Mouse (Mus musculus) c-Kit-positive CD71-negative TER-119-negative erythroid progenitor cells, embryonic 14.5 days (primary cell): ENCODE data around the gene Gtpbp3.
A peak's percentile ranks its signal among the peaks of the same experiment; 100 is the strongest.

Experiments used
- DNase-seq: peaks from one replicate; pipeline ENCODE4 v3.0.0-alpha.2; 2013; ENCODE audit warnings: low read depth

Gene Gtpbp3

GRCm38 (mm10) chr8:71487691-71488445 is at the start of gene Gtpbp3:
Gene Gtpbp3, plus strand, starts transcription at chr8:71488103.
- DNase-seq, result no peak

GRCm38 (mm10) chr8:71441404-71441803 is 46.5 kb upstream of the Gtpbp3 start:
- DNase-seq, result peak; percentile 60

- no peak for DNase-seq
Measured at GRCm38 (mm10) chr8:71445096-71445495, 42.8 kb upstream of the Gtpbp3 start.

- no peak for DNase-seq
Measured at GRCm38 (mm10) chr8:71451337-71451736, 36.6 kb upstream of the Gtpbp3 start.

- no peak for DNase-seq
Measured at GRCm38 (mm10) chr8:71451777-71452176, 36.1 kb upstream of the Gtpbp3 start.

GRCm38 (mm10) chr8:71452669-71453068 is 35.2 kb upstream of the Gtpbp3 start:
- DNase-seq, result no peak

- DNase-seq, result no peak
Measured at GRCm38 (mm10) chr8:71454668-71455067, 33.2 kb upstream of the Gtpbp3 start.

GRCm38 (mm10) chr8:71456906-71457305 is 31.0 kb upstream of the Gtpbp3 start:
- no peak for DNase-seq

- no peak for DNase-seq
Measured at GRCm38 (mm10) chr8:71457659-71458270, 30.1 kb upstream of the Gtpbp3 start.

- no peak for DNase-seq
Measured at GRCm38 (mm10) chr8:71460716-71461115, 27.2 kb upstream of the Gtpbp3 start.

- DNase-seq, result no peak
Measured at GRCm38 (mm10) chr8:71461152-71461840, 26.6 kb upstream of the Gtpbp3 start.

GRCm38 (mm10) chr8:71462191-71462590 is 25.7 kb upstream of the Gtpbp3 start:
- DNase-seq, result no peak

GRCm38 (mm10) chr8:71462786-71463185 is 25.1 kb upstream of the Gtpbp3 start:
- DNase-seq, result no peak

- peak; percentile 86 for DNase-seq
Measured at GRCm38 (mm10) chr8:71463188-71464033, 24.5 kb upstream of the Gtpbp3 start, which contains the start of gene Abhd8. Gene Abhd8, minus strand, starts transcription at chr8:71463655.

GRCm38 (mm10) chr8:71464513-71465500 is 23.1 kb upstream of the Gtpbp3 start, which contains the start of gene Mrpl34:
Gene Mrpl34, plus strand, starts transcription at chr8:71464959.
- peak; percentile 100 for DNase-seq

GRCm38 (mm10) chr8:71465733-71466132 is 22.2 kb upstream of the Gtpbp3 start:
- no peak for DNase-seq

GRCm38 (mm10) chr8:71466198-71466597 is 21.7 kb upstream of the Gtpbp3 start:
- DNase-seq, result no peak

GRCm38 (mm10) chr8:71467201-71467600 is 20.7 kb upstream of the Gtpbp3 start:
- no peak for DNase-seq

- no peak for DNase-seq
Measured at GRCm38 (mm10) chr8:71468001-71468400, 19.9 kb upstream of the Gtpbp3 start.

- DNase-seq, result peak; percentile 96
Measured at GRCm38 (mm10) chr8:71468916-71469315, 19.0 kb upstream of the Gtpbp3 start, which contains the start of gene Dda1. Gene Dda1, plus strand, starts transcription at chr8:71469199.

- DNase-seq, result no peak
Measured at GRCm38 (mm10) chr8:71469411-71469810, 18.5 kb upstream of the Gtpbp3 start.
